Mouse (Mus musculus) forebrain, embryonic 16.5 days (tissue): ENCODE measurements at regions not wholly inside any gene's neighbourhood (a gene's known extent, or its start where the extent isn't known, plus 50 kb on each side); places are given as distances from the start of the nearest gene placed in this dataset.

Experiments used
- ATAC-seq: fragments of 200-750 bp; cut with Nextera tagmentation; 2 replicates; pipeline ENCODE4 v1.8.0; 2017; ENCODE audit warnings: mild to moderate bottlenecking, moderate library complexity
- H3K27ac ChIP-seq: fragments of 300-500 bp; sonication (generic); 2 replicates; pipeline ENCODE4 v1.5.1; 2014; ENCODE audit warnings: low read length, control low read depth
- H3K27me3 ChIP-seq: fragments of 300-500 bp; sonication (generic); replicated peaks from 2 replicates; pipeline ENCODE4 v1.6.1; 2014; ENCODE audit warnings: low read length; ENCODE audit not compliant: control insufficient read depth, insufficient read depth
- H3K36me3 ChIP-seq: fragments of 300-500 bp; sonication (generic); 2 replicates; pipeline ENCODE4 v1.6.1; 2014; ENCODE audit not compliant: control insufficient read depth, insufficient read depth
- H3K4me1 ChIP-seq: fragments of 300-500 bp; sonication (generic); replicated peaks from 2 replicates; pipeline ENCODE4 v1.6.1; 2014; ENCODE audit warnings: low read length; ENCODE audit not compliant: control insufficient read depth, insufficient read depth
- H3K4me2 ChIP-seq: fragments of 300-500 bp; sonication (generic); 2 replicates; pipeline ENCODE4 v1.6.1; 2014; ENCODE audit warnings: mild to moderate bottlenecking, low read length, control low read depth
- H3K4me3 ChIP-seq: fragments of 300-500 bp; sonication (generic); replicated peaks from 2 replicates; pipeline ENCODE4 v1.5.1; 2014; ENCODE audit warnings: mild to moderate bottlenecking, low read length, control low read depth
- H3K9ac ChIP-seq: fragments of 300-500 bp; sonication (generic); replicated peaks from 2 replicates; pipeline ENCODE4 v1.6.1; 2014; ENCODE audit warnings: low read depth, low read length, control low read depth
- H3K9me3 ChIP-seq: fragments of 300-500 bp; sonication (generic); 2 replicates; pipeline ENCODE4 v1.6.1; 2016; ENCODE audit warnings: low read length; ENCODE audit not compliant: control insufficient read depth
- WGBS: fragments of 180-500 bp; shearing (Covaris S2); extraction: QIAGEN DNeasy Blood & Tissue Kit; methylation state at CpG from one replicate; pipeline ENCODE4 v1.1.7; 2014; 5-methylcytosine and 5-hydroxymethylcytosine counted together

DNA sequence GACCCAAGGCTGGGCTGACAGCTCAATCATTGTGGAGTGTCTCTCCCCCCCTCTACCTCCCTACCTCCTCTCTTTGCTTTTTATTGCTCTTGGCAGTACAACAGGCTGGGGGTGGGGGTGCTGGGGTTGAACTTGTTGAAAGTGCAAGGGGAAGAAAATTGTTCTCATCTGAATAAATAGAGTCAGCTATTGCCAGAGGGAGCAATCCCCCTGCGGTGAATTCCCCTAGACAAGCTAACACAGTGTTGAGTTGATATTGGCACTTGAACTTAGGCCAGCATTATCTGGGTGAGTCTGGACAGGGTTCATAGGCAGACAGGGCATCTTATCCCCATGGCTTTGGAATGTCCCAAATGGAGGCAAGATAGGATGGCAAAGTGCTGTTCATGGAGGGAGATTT is 159.3 kb downstream of the Adamts15 start:
- 93% methylated on average over 1 of the region's 1 CpGs for WGBS

DNA sequence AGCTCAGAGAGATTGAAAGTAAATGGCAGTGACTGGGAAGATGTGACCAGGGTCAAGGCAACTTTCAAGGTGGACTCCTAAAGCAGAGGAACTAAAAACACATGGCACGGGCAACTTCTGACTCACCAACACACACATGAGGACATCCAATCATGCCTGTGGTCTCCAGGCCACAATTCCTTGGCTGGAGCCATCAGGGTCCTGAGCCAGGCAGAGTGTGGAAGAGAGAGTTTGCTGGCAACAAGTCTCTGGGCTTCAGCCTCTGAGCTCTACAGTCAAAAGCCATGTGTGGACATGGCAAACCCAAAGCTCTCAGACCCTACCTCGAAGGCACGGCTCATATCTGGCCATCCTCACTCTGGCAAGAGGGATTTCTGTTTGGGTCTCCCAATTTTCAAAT is 164.1 kb downstream of the Adamts15 start:
- H3K9me3 ChIP-seq, result no peaks in the 10 kb centered on the region
- H3K4me3 ChIP-seq, result no peak overlapping the region
- H3K4me1 ChIP-seq, result no peaks in the 10 kb centered on the region
- H3K27ac ChIP-seq, result no peak overlapping the region
- H3K36me3 ChIP-seq, result no peaks in the 10 kb centered on the region
- no peaks in the 10 kb centered on the region for H3K27me3 ChIP-seq
- 89% methylated on average over 3 of the region's 3 CpGs for WGBS
- H3K9ac ChIP-seq, result no peak overlapping the region
- no peak overlapping the region for H3K4me2 ChIP-seq
- no peak for ATAC-seq

More for the DNA sequence above, 159.3 kb downstream of the Adamts15 start:
- Histone ChIP-seq H3K27me3 (no peaks in the 10 kb centered on the region), H3K4me1 (no peaks in the 10 kb centered on the region), H3K4me2 (no peak overlapping the region), H3K9ac (no peak overlapping the region), H3K4me3 (no peak overlapping the region), H3K9me3 (no peaks in the 10 kb centered on the region), H3K36me3 (no peaks in the 10 kb centered on the region), H3K27ac (no peak overlapping the region)
- no peak for ATAC-seq

DNA sequence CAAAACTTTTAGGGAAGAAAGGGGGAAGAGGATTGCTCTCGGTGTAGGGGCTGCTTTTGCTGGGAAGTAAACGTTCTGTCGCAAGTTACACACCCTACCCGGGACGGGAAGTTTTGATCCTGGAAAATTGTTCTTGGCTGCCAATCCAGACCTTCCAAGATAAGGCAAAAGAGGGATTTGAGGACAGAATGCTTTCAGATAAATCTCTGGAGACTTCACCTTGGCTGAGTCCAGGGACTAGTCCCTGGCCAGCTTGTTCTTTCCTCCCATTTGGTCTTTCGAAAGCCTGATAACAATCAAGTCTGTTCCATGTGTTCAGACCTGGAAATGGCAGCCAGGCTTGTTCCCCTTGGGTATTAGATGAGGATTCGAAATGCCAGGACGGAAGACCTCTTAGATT is 164.8 kb downstream of the Adamts15 start:
- Histone ChIP-seq H3K9me3 (no peaks in the 10 kb centered on the region), H3K4me1 (no peaks in the 10 kb centered on the region), H3K9ac (no peak overlapping the region), H3K27ac (no peak overlapping the region), H3K36me3 (no peaks in the 10 kb centered on the region), H3K4me3 (no peak overlapping the region), H3K4me2 (no peak overlapping the region), H3K27me3 (no peaks in the 10 kb centered on the region)
- WGBS, result 97% methylated on average over 8 of the region's 8 CpGs
- ATAC-seq, result no peak

DNA sequence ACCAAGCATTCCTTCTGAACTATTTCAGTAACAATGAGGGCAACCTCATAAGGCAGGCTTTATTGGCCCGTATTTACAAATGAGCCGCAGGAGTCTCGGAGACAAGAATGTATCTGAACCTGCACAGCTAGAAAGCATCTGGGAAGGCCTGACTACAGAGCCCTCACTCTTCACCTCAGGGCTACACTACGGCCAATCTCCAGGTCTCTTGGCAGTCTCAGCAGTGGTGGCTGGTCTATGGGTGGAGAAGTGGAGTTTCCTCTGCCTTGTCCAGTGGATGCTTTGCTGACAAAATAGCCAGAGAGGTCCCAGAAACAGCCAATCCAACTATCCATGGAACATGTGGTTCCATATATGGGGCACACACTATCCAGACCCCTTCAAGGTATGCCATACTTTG is 165.5 kb downstream of the Adamts15 start:
- Histone ChIP-seq H3K9ac (no peak overlapping the region), H3K9me3 (no peaks in the 10 kb centered on the region), H3K4me3 (no peak overlapping the region), H3K27me3 (no peaks in the 10 kb centered on the region), H3K4me2 (no peak overlapping the region), H3K4me1 (no peaks in the 10 kb centered on the region), H3K27ac (no peak overlapping the region), H3K36me3 (no peaks in the 10 kb centered on the region)
- ATAC-seq, result no peak
- 92% methylated on average over 4 of the region's 4 CpGs for WGBS

DNA sequence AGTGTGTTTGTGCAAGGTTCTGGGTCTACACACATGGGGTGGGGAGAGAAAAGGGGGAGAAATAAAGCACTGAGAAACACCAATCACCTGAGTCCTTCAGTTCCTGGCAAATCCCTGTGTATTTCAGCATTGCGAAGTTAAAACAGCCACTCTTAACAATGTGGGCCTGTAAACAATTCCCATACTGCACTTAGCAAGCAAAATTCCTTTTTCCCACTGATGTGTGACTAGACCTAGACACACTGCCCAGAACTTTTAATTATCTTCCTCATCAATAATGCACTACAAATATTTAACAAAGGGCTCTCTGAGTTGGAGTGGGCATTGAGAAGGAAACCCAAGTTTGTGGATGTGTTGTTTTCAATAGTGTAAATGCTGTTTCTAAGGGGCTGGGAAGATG is 166.7 kb downstream of the Adamts15 start:
- H3K9me3 ChIP-seq, result no peaks in the 10 kb centered on the region
- H3K36me3 ChIP-seq, result no peaks in the 10 kb centered on the region
- no peak overlapping the region for H3K4me2 ChIP-seq
- no peak overlapping the region for H3K9ac ChIP-seq
- H3K4me3 ChIP-seq, result no peak overlapping the region
- no peaks in the 10 kb centered on the region for H3K27me3 ChIP-seq
- no peaks in the 10 kb centered on the region for H3K4me1 ChIP-seq
- 81% methylated on average over 1 of the region's 1 CpGs for WGBS
- no peak for ATAC-seq
- H3K27ac ChIP-seq, result no peak overlapping the region

DNA sequence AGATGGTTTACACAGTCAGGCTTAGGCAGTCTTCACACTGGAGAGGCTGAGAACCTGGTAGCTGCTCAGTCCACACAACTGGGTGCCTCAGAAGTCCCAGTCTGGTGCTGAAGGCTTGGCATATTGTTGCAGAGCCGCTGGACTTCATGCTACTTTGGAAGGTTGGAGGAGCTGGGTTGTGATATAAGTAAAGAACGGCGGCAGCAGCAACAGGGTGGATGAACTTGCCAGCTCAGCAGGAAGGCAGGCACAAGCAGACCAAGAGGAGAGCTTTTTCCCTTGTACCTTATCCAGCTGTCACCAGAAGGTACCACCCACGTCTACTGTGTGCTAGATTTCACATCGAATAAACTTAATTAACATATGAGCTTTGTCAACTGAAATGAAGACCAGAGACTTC is 167.4 kb downstream of the Adamts15 start:
- no peak for ATAC-seq
- H3K27me3 ChIP-seq, result no peaks in the 10 kb centered on the region
- H3K27ac ChIP-seq, result no peak overlapping the region
- 93% methylated on average over 5 of the region's 5 CpGs for WGBS
- H3K9ac ChIP-seq, result no peak overlapping the region
- no peaks in the 10 kb centered on the region for H3K9me3 ChIP-seq
- no peak overlapping the region for H3K4me3 ChIP-seq
- no peaks in the 10 kb centered on the region for H3K4me1 ChIP-seq
- no peak overlapping the region for H3K4me2 ChIP-seq
- H3K36me3 ChIP-seq, result no peaks in the 10 kb centered on the region

DNA sequence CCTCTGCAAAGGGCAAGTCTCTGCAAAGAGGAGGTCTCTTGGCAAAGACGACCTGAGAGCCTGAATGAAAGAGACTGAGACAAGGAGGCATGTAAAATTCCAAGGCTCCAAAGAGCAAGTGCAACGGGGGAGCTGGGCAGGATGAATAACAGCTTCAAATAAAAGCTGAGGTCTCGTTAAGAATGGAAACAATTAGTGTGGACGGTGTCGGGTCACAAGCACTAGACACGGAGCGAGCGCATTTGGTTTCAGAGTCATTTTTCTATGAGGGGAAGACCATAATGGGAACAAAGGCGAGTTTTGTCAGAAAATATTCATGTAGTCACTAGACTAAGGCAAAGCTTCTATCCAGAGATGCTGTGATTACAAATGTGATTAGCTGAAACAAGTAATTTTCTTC is 178.8 kb downstream of the Adamts15 start:
- Histone ChIP-seq H3K4me1 (no peaks in the 10 kb centered on the region), H3K4me2 (no peak overlapping the region), H3K27ac (no peak overlapping the region), H3K4me3 (no peak overlapping the region), H3K9me3 (no peaks in the 10 kb centered on the region), H3K36me3 (no peaks in the 10 kb centered on the region), H3K9ac (no peak overlapping the region), H3K27me3 (no peaks in the 10 kb centered on the region)
- 8% methylated on average over 9 of the region's 9 CpGs for WGBS
- no peak for ATAC-seq

DNA sequence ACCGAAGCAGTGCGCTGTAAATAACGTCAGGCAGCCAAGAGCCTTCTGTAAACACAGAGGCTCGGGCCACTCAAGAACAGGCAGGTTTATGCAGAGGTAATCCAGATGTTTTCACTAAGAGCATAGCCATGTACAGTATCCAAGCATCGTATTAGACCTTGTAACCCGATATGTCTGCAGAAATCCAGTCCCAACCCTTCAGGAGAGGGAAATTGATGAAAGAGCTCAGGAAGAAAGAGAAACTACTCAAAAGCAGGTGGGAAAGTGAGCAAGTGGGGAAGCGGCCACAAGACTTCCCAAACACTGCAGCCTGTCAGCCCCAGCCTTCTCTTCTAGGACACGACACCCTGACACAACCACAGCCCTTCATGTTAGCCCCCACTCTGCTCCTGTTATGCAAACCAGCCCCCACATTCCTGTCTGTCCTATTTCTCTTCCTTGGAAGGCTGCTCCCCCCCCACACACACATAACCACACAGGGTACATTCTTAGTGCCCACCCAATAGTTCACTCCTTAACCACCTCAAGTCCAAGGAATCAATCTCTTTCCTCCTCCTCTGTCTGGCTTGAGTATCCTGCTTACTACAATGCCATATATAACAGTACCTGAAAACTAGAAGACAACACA is 179.7 kb downstream of the Adamts15 start:
- 85% methylated on average over 8 of the region's 8 CpGs for WGBS
- ATAC-seq, result no peak
- Histone ChIP-seq H3K36me3 (no peaks in the 10 kb centered on the region), H3K4me2 (no peak overlapping the region), H3K27me3 (no peaks in the 10 kb centered on the region), H3K9me3 (no peaks in the 10 kb centered on the region), H3K9ac (no peak overlapping the region), H3K4me1 (no peaks in the 10 kb centered on the region), H3K4me3 (no peak overlapping the region), H3K27ac (no peak overlapping the region)

DNA sequence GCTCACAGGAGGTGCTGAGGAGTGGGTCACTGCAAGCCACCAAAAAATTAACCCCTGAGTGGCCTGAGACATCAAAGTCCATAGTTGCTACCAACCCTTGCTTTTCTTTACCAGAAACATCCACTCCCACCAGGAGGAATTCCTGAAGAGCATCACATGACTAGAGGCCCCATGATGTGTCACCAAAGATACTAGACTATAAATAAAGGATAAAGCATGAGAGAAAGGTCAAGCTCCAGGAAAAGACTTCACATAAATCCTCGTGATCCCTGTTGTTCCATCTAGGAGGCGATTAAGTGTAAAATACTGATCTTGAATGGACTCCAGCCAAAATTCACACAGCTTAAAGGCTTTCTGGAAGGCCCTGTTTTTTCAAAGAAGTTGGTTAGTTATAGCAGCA is 190.6 kb downstream of the Adamts15 start:
- H3K36me3 ChIP-seq, result no peaks in the 10 kb centered on the region
- ATAC-seq, result no peak
- H3K27ac ChIP-seq, result no peak overlapping the region
- H3K27me3 ChIP-seq, result no peaks in the 10 kb centered on the region
- H3K9me3 ChIP-seq, result no peaks in the 10 kb centered on the region
- H3K4me1 ChIP-seq, result no peaks in the 10 kb centered on the region
- no peak overlapping the region for H3K4me2 ChIP-seq
- H3K9ac ChIP-seq, result no peak overlapping the region
- H3K4me3 ChIP-seq, result no peak overlapping the region
- 45% methylated on average over 2 of the region's 2 CpGs for WGBS
